Mouse (Mus musculus) heart, adult 2 months (tissue): ENCODE measurements at regions not wholly inside any gene's neighbourhood (a gene's known extent, or its start where the extent isn't known, plus 50 kb on each side); places are given as distances from the start of the nearest gene placed in this dataset.

ENCODE experiments used
- DNase-seq, 2 experiments: peaks; one replicate each; pipeline ENCODE4 v3.0.0; 2021
- H3K27ac ChIP-seq: fragments of 200-600 bp; 2 replicates; pipeline ENCODE4 v1.8.1; 2022
- H3K27me3 ChIP-seq: fragments of 200-500 bp; 2 replicates; pipeline ENCODE4 v1.6.1; 2012; ENCODE audit warnings: mild to moderate bottlenecking, low read length, inconsistent platforms, mixed read lengths; ENCODE audit not compliant: control insufficient read depth, insufficient read depth
- H3K36me3 ChIP-seq: fragments of 200-500 bp; 2 replicates; pipeline ENCODE4 v1.6.1; 2012; ENCODE audit warnings: low read length, inconsistent platforms; ENCODE audit not compliant: control insufficient read depth, insufficient read depth
- H3K4me1 ChIP-seq: fragments of 200-500 bp; 2 replicates; pipeline ENCODE4 v1.6.1; 2011; ENCODE audit warnings: low read length; ENCODE audit not compliant: control insufficient read depth, insufficient read depth
- H3K4me3 ChIP-seq: fragments of 200-600 bp; 2 replicates; pipeline ENCODE4 v1.8.1; 2022
- H3K79me2 ChIP-seq: fragments of 200-500 bp; replicated peaks from 2 replicates; pipeline ENCODE4 v1.6.1; 2012; ENCODE audit warnings: mild to moderate bottlenecking, inconsistent platforms, low read length, moderate library complexity, mixed read lengths; ENCODE audit not compliant: control insufficient read depth, insufficient read depth
- H3K9ac ChIP-seq: fragments of 200-500 bp; 2 replicates; pipeline ENCODE4 v1.6.1; 2012; ENCODE audit warnings: low read depth, mild to moderate bottlenecking, control low read depth, inconsistent platforms, low read length, mixed read lengths
- CTCF ChIP-seq: fragments of 200-600 bp; IDR thresholded peaks from 2 replicates; pipeline ENCODE4 v1.8.1; 2022; ENCODE audit warnings: antibody characterized with exemption, mild to moderate bottlenecking, moderate library complexity
- EP300 ChIP-seq: fragments of 200-500 bp; IDR thresholded peaks from 2 replicates; pipeline ENCODE4 v1.6.1; 2011; ENCODE audit warnings: low read depth, low read length, control low read depth; ENCODE audit not compliant: insufficient read depth
- POLR2A ChIP-seq: fragments of 200-500 bp; IDR thresholded peaks from 2 replicates; pipeline ENCODE4 v1.6.1; 2011; ENCODE audit warnings: mild to moderate bottlenecking, low read depth, low read length, control low read depth; ENCODE audit not compliant: insufficient read depth
- WGBS: fragments of 180-500 bp; shearing (Covaris S2); methylation state at CpG from one replicate; pipeline ENCODE4 v1.1.7; 2018; 5-methylcytosine and 5-hydroxymethylcytosine counted together
- intact Hi-C: fragments of 180-260 bp; cut with DNase I; formaldehyde crosslinking; loops from one replicate; pipeline ENCODE4 v1.15.1; 2025

GRCm38 (mm10) chr13:82971722-82972121, 532.1 kb upstream of the Mef2c start:
- H3K4me1 ChIP-seq, result no peaks in the 10 kb centered on the region
- no peaks in the 10 kb centered on the region for H3K79me2 ChIP-seq
- H3K36me3 ChIP-seq, result no peaks in the 10 kb centered on the region
- no peak overlapping the region for H3K4me3 ChIP-seq
- TF ChIP-seq POLR2A (no peak), EP300 (no peak), CTCF (no peak)
- no peak for DNase-seq
- H3K9ac ChIP-seq, result no peak overlapping the region
- intact Hi-C loops, result no loop called here
- no peaks in the 10 kb centered on the region for H3K27me3 ChIP-seq
- 86% methylated on average over 9 of the region's 9 CpGs for WGBS
- H3K27ac ChIP-seq, result no peak overlapping the region

GRCm38 (mm10) chr13:82974210-82974811, 529.5 kb upstream of the Mef2c start:
- Histone ChIP-seq H3K9ac (no peak overlapping the region), H3K36me3 (no peaks in the 10 kb centered on the region), H3K27ac (no peak overlapping the region), H3K79me2 (no peaks in the 10 kb centered on the region), H3K4me3 (no peak overlapping the region), H3K4me1 (no peaks in the 10 kb centered on the region), H3K27me3 (no peaks in the 10 kb centered on the region)
- intact Hi-C loops, result no loop called here
- no peak for DNase-seq
- no peak for TF ChIP-seq EP300
- no peak for TF ChIP-seq POLR2A
- no peak for TF ChIP-seq CTCF
- WGBS, result 82% methylated on average over 1 of the region's 1 CpGs

GRCm38 (mm10) chr13:83001118-83001517, 502.7 kb upstream of the Mef2c start:
- no peak for DNase-seq
- Histone ChIP-seq H3K79me2 (no peaks in the 10 kb centered on the region), H3K9ac (no peak overlapping the region), H3K4me3 (no peak overlapping the region), H3K27me3 (no peaks in the 10 kb centered on the region), H3K36me3 (no peaks in the 10 kb centered on the region), H3K27ac (no peak overlapping the region), H3K4me1 (no peaks in the 10 kb centered on the region)
- intact Hi-C loops, result no loop called here
- no peak for TF ChIP-seq CTCF
- no peak for TF ChIP-seq EP300
- TF ChIP-seq POLR2A, result no peak

GRCm38 (mm10) chr13:83016686-83017085, 487.1 kb upstream of the Mef2c start:
- intact Hi-C loops, result no loop called here
- Histone ChIP-seq H3K9ac (no peak overlapping the region), H3K4me3 (no peak overlapping the region), H3K36me3 (no peaks in the 10 kb centered on the region), H3K27me3 (no peaks in the 10 kb centered on the region), H3K79me2 (no peaks in the 10 kb centered on the region), H3K27ac (no peak overlapping the region), H3K4me1 (no peaks in the 10 kb centered on the region)
- TF ChIP-seq CTCF (no peak), EP300 (no peak), POLR2A (no peak)
- no peak for DNase-seq

DNA sequence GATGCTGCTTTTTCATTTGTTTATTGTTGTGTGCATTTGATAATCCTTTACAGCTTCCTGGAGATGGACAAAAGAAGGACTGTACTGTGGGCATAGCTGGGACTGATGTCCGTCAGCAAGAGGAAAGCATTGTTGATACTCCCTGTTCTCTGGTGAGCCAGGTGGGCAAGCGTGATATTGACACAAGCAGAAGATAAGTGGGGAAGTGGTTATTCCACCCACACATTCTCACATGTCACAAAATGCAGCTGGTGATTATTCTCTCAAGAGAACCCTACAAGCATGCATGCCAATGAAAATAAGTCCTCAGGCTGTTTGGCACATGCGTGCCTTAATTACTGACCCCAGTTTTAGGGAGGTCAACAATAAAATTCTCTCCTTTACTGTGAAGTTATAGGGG, 483.0 kb upstream of the Mef2c start:
- no peak overlapping the region for H3K27ac ChIP-seq
- TF ChIP-seq CTCF (no peak), POLR2A (no peak), EP300 (no peak)
- DNase-seq, result peak in 1 of 2 experiments; percentile 4
- H3K36me3 ChIP-seq, result no peaks in the 10 kb centered on the region
- H3K9ac ChIP-seq, result no peak overlapping the region
- intact Hi-C loops, result no loop called here
- no peaks in the 10 kb centered on the region for H3K4me1 ChIP-seq
- H3K27me3 ChIP-seq, result no peaks in the 10 kb centered on the region
- H3K79me2 ChIP-seq, result no peaks in the 10 kb centered on the region
- WGBS, result 23% methylated on average over 3 of the region's 3 CpGs
- no peak overlapping the region for H3K4me3 ChIP-seq

GRCm38 (mm10) chr13:83023972-83024371, 479.9 kb upstream of the Mef2c start:
- no peak for DNase-seq
- no peaks in the 10 kb centered on the region for H3K4me1 ChIP-seq
- intact Hi-C loops, result no loop called here
- no peaks in the 10 kb centered on the region for H3K79me2 ChIP-seq
- no peak overlapping the region for H3K4me3 ChIP-seq
- H3K36me3 ChIP-seq, result no peaks in the 10 kb centered on the region
- TF ChIP-seq CTCF (no peak), POLR2A (no peak), EP300 (no peak)
- H3K9ac ChIP-seq, result no peak overlapping the region
- no peak overlapping the region for H3K27ac ChIP-seq
- WGBS, result 86% methylated on average over 4 of the region's 4 CpGs
- H3K27me3 ChIP-seq, result no peaks in the 10 kb centered on the region
